14 mouse cellular contexts compared by ENCODE assay signal in genomic region chr10:120893938-120894337, GRCm38 (mm10).
"Had no signal": no experiment of that assay in that cellular context is flagged by ENCODE, and none has a peak within 500 bp of the region (broad histone marks: within the 10 kb centered on the region; RNA-seq: fewer than 3 reads in every experiment).

No protein-coding gene starts in this region.

- ATAC-seq: midbrain, embryonic 16.5 days had no signal

- H3K9ac ChIP-seq: limb, embryonic 15.5 days; liver, embryonic 15.5 days; lung, embryonic 14.5 days; midbrain, embryonic 12.5 days; neural tube, embryonic 13.5 days had no signal

- H3K4me3 ChIP-seq: limb, embryonic 15.5 days; liver, embryonic 15.5 days; midbrain, embryonic 12.5 days; neural tube, embryonic 13.5 days had no signal

- H3K9me3 ChIP-seq: limb, embryonic 15.5 days; liver, embryonic 15.5 days; midbrain, embryonic 12.5 days; neural tube, embryonic 13.5 days had no signal

- H3K27ac ChIP-seq: limb, embryonic 15.5 days; liver, embryonic 15.5 days; midbrain, embryonic 12.5 days; neural tube, embryonic 13.5 days had no signal

- DNase-seq: kidney, postnatal 25 days; layer of hippocampus, adult 9-11 months; layer of hippocampus, postnatal 36 days; lung, embryonic 14.5 days; lung, postnatal 14 days; retina, postnatal 1 day; right cerebral cortex, postnatal 4 days; spleen, adult 18-20 months; thymus, postnatal 36 days had no signal

- H3K27me3 ChIP-seq: limb, embryonic 15.5 days had no signal

- H3K4me2 ChIP-seq: limb, embryonic 15.5 days; liver, embryonic 15.5 days; lung, embryonic 14.5 days; midbrain, embryonic 12.5 days; neural tube, embryonic 13.5 days had no signal

- H3K36me3 ChIP-seq: limb, embryonic 15.5 days; liver, embryonic 15.5 days; midbrain, embryonic 12.5 days; neural tube, embryonic 13.5 days had no signal
